Comparison of ENCODE assay signal across 28 mouse cellular contexts in the genomic region with DNA sequence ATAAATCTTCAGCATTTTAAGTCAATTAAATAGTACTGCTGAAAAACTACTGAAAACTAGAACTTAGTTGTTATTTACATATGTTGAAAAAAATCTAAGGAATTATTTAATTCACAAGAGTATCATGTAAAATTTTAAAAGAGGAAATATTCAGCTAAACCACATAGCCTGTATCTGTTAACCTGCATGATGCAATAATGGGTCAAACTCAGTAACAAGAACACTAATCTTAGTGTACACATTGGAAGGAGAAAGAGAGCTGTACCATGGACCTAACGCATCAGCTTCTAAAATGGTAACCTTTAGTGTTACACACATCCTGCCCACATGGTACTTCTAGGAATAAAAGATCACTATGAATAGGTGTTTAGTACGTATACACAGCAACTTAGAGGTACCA. TPM values are rescaled to one million over a fixed set of nuclear protein-coding genes. Genes with fewer than 3 reads are reported as not detected.
DNase-seq lines count a peak whose midpoint lies in the region; ATAC-seq and TF ChIP-seq lines count a peak whose summit lies in the region.
"Had no signal": no experiment of that assay in that cellular context is flagged by ENCODE, and none has a peak within 500 bp of the region (broad histone marks: within the 10 kb centered on the region; RNA-seq: fewer than 3 reads in every experiment).

No protein-coding gene starts in this region.

- no peaks in the 10 kb centered on the region for H3K9me3 ChIP-seq in MEL (replicated peaks; ENCODE audit: insufficient read depth, low read length)
- H3K9me3 ChIP-seq in intestine, embryonic 15.5 days, result no peaks in the 10 kb centered on the region
- H3K9me3 ChIP-seq: embryonic facial prominence, embryonic 13.5 days; embryonic facial prominence, embryonic 15.5 days; forebrain, embryonic 13.5 days; forebrain, embryonic 15.5 days; G1E had no signal

- DNase-seq in 416B (ENCODE audit: low read depth) (peak; percentile 53), MEL (ENCODE audit: low read depth, low spot score) (peak; percentile 76), MN1 (ENCODE audit: low spot score) (peak; percentile 12)
- no peak for DNase-seq in lung, adult 2 months
- DNase-seq in adrenal gland, postnatal 36 days, result no peak
- DNase-seq: adrenal gland, adult 8-10 months; adrenal gland, postnatal 14 days; B cell, adult 2 months; cerebellum, adult 11 months; cerebellum, adult 18-20 months; cerebellum, adult 8-10 months; cerebellum, adult 9-11 months; cerebellum, postnatal 14 days; cerebellum, postnatal 36 days; embryo, embryonic 11 days; forebrain, postnatal 0 days had no signal

- H3K27me3 ChIP-seq in MEL (ENCODE audit: control insufficient read depth in 1 of 2, insufficient read depth in 2 of 2, low read length in 2 of 2) (no peaks in the 10 kb centered on the region), myocyte (ENCODE audit: control insufficient read depth, insufficient read depth, insufficient read length) (no peaks in the 10 kb centered on the region)
- no peaks in the 10 kb centered on the region for H3K27me3 ChIP-seq in intestine, embryonic 15.5 days (replicated peaks)
- H3K27me3 ChIP-seq: CH12.LX; embryonic facial prominence, embryonic 13.5 days; embryonic facial prominence, embryonic 15.5 days; forebrain, embryonic 13.5 days; forebrain, embryonic 15.5 days had no signal

- TF ChIP-seq RAD21 in MEL (IDR thresholded peaks at IDR 0.05; ENCODE audit: low read depth, low read length), result no peak

- H3K9ac ChIP-seq in MEL (ENCODE audit: control insufficient read depth, low read depth, low read length, poor library complexity, severe bottlenecking), result peak overlapping the region; percentile 33; the same call in 1 of the 2 replicates
- H3K9ac ChIP-seq in intestine, embryonic 15.5 days, result no peak overlapping the region
- H3K9ac ChIP-seq: embryonic facial prominence, embryonic 13.5 days; embryonic facial prominence, embryonic 15.5 days; forebrain, embryonic 13.5 days; forebrain, embryonic 15.5 days; forebrain, postnatal 0 days had no signal

- 94% methylated on average over 2 of the region's 2 CpGs for WGBS in intestine, embryonic 15.5 days
- 92% methylated on average over 2 of the region's 2 CpGs for WGBS in lung, adult 2 months

- no peak for TF ChIP-seq POLR2A in MEL (IDR thresholded peaks at IDR 0.05; ENCODE audit: control insufficient read depth in 1 of 2, insufficient read depth in 1 of 2, low read depth in 1 of 2, low read length in 2 of 2, poor library complexity in 1 of 2)
- no peak for TF ChIP-seq POLR2A in myocyte (IDR thresholded peaks at IDR 0.05; ENCODE audit: insufficient read length, low read depth)
- no peak for TF ChIP-seq POLR2A in lung, adult 2 months (IDR thresholded peaks at IDR 0.05; ENCODE audit: borderline replicate concordance, extremely low read depth, low read depth, low read length)

- no peaks in the 10 kb centered on the region for H3K79me2 ChIP-seq in MEL (ENCODE audit: control insufficient read depth, insufficient read depth, low read length, poor library complexity)
- H3K79me2 ChIP-seq in myocyte (ENCODE audit: control insufficient read depth, insufficient read depth), result no peaks in the 10 kb centered on the region

- H3K4me3 ChIP-seq in MEL (ENCODE audit: control insufficient read depth in 1 of 2, insufficient read depth in 1 of 2, low read depth in 2 of 2, low read length in 2 of 2) (no peak overlapping the region; a peak in 1 of 4 replicates), myocyte (no peak overlapping the region)
- no peak overlapping the region for H3K4me3 ChIP-seq in intestine, embryonic 15.5 days (replicated peaks)
- H3K4me3 ChIP-seq in lung, adult 2 months (replicated peaks; ENCODE audit: extremely low read depth, low read depth, low read length), result no peak overlapping the region
- H3K4me3 ChIP-seq: embryonic facial prominence, embryonic 13.5 days; embryonic facial prominence, embryonic 15.5 days; forebrain, embryonic 13.5 days; forebrain, embryonic 15.5 days had no signal

- TF ChIP-seq EP300 in MEL (IDR thresholded peaks at IDR 0.05; ENCODE audit: low read depth in 1 of 2, low read length in 2 of 2), result peak; percentile 60 to 88; a peak in 3 of 4 replicates

- H3K27ac ChIP-seq in MEL (ENCODE audit: control insufficient read depth, low read depth, low read length), result peak overlapping the region; percentile 84
- no peak overlapping the region for H3K27ac ChIP-seq in intestine, embryonic 15.5 days
- H3K27ac ChIP-seq: embryonic facial prominence, embryonic 13.5 days; embryonic facial prominence, embryonic 15.5 days; forebrain, embryonic 13.5 days; forebrain, embryonic 15.5 days had no signal

- TF ChIP-seq CTCF in MEL (IDR thresholded peaks at IDR 0.05 in 2 of 3, conservative IDR thresholded peaks at IDR 0.05 in 1 of 3; ENCODE audit: control insufficient read depth in 1 of 3, insufficient read depth in 1 of 3, low read depth in 2 of 3, low read length in 3 of 3, poor library complexity in 1 of 3, severe bottlenecking in 1 of 3), result no peak
- no peak for TF ChIP-seq CTCF in lung, adult 2 months (IDR thresholded peaks at IDR 0.05; ENCODE audit: insufficient read depth, low read length)

- peaks cover 4 to 25% of the 10 kb centered on the region in 2 experiments for H3K4me1 ChIP-seq in MEL (ENCODE audit: control insufficient read depth in 1 of 2, insufficient read depth in 2 of 2, low read length in 2 of 2)
- H3K4me1 ChIP-seq in intestine, embryonic 15.5 days (replicated peaks), result no peaks in the 10 kb centered on the region
- no peaks in the 10 kb centered on the region for H3K4me1 ChIP-seq in lung, adult 2 months (ENCODE audit: control insufficient read depth, insufficient read depth, low read length)
- H3K4me1 ChIP-seq: embryonic facial prominence, embryonic 13.5 days; embryonic facial prominence, embryonic 15.5 days; forebrain, embryonic 13.5 days; forebrain, embryonic 15.5 days had no signal

- no peak for ATAC-seq in intestine, embryonic 15.5 days
- ATAC-seq in megakaryocyte-erythroid progenitor cell, adult 5-6 weeks (replicated peaks; ENCODE audit: low FRiP score, low TSS enrichment, poor library complexity, severe bottlenecking), result no peak
- ATAC-seq: activated CD4-positive, CD25-positive, alpha-beta regulatory T cell, adult 4 months; CD4-positive, CD25-positive, alpha-beta regulatory T cell, adult 4 months; forebrain, embryonic 13.5 days; forebrain, embryonic 15.5 days; forebrain, postnatal 0 days had no signal

- no peak overlapping the region for H3ac ChIP-seq in myocyte (ENCODE audit: control insufficient read depth, insufficient read length)

- no peak overlapping the region for H3K4me2 ChIP-seq in myocyte (ENCODE audit: low read depth)
- H3K4me2 ChIP-seq in intestine, embryonic 15.5 days (replicated peaks), result no peak overlapping the region
- H3K4me2 ChIP-seq: embryonic facial prominence, embryonic 13.5 days; embryonic facial prominence, embryonic 15.5 days; forebrain, embryonic 13.5 days; forebrain, embryonic 15.5 days had no signal

- H3K36me3 ChIP-seq in MEL (ENCODE audit: control insufficient read depth in 1 of 2, insufficient read depth in 2 of 2, low read length in 2 of 2), result peaks cover 16 to 29% of the 10 kb centered on the region in 2 experiments
- H3K36me3 ChIP-seq in myocyte (ENCODE audit: control insufficient read depth, insufficient read depth), result peaks cover 19% of the 10 kb centered on the region
- peaks cover 13% of the 10 kb centered on the region for H3K36me3 ChIP-seq in intestine, embryonic 15.5 days

TF ChIP-seq in MEL, 35 proteins besides CTCF, POLR2A, EP300 and RAD21 (continues in another document):
- peak; percentile 21; the same call in 1 of the 2 replicates for TF ChIP-seq MXI1 (IDR thresholded peaks at IDR 0.05; ENCODE audit: low read depth, low read length)
- no peak for TF ChIP-seq UBTF (IDR thresholded peaks at IDR 0.05; ENCODE audit: borderline replicate concordance, insufficient read depth, low read depth, low read length)
- TF ChIP-seq RCOR1 (IDR thresholded peaks at IDR 0.05; ENCODE audit: low read depth, low read length), result peak; percentile 43; the same call in 1 of the 2 replicates
- peak; percentile 32; the same call in 1 of the 2 replicates for TF ChIP-seq GATA1 (IDR thresholded peaks at IDR 0.05; ENCODE audit: low read depth, low read length)
- peak; percentile 51; the same call in 1 of the 2 replicates for TF ChIP-seq TCF12 (IDR thresholded peaks at IDR 0.05; ENCODE audit: low read depth, low read length)
- peak; percentile 57 for TF ChIP-seq ETS1 (IDR thresholded peaks at IDR 0.05; ENCODE audit: low read depth, low read length)
- TF ChIP-seq SIN3A (IDR thresholded peaks at IDR 0.05; ENCODE audit: low read length), result peak; percentile 44; the same call in 1 of the 2 replicates
- no peak; the same call in 1 of the 2 replicates for TF ChIP-seq MAX (IDR thresholded peaks at IDR 0.05; ENCODE audit: low read length)

TF ChIP-seq in myocyte, 11 proteins besides CTCF, POLR2A, EP300 and RAD21:
- TF ChIP-seq MYOD1 (IDR thresholded peaks at IDR 0.05; ENCODE audit: control insufficient read depth in 1 of 3, insufficient read length in 2 of 3, low read depth in 2 of 3), result no peak
- no peak for TF ChIP-seq TCF12 (IDR thresholded peaks at IDR 0.05; ENCODE audit: insufficient read depth, poor library complexity, severe bottlenecking)
- TF ChIP-seq CEBPB (IDR thresholded peaks at IDR 0.05; ENCODE audit: insufficient read depth, poor library complexity, severe bottlenecking), result peak; percentile 84
- TF ChIP-seq REST (IDR thresholded peaks at IDR 0.05; ENCODE audit: insufficient read depth, insufficient read length), result no peak
- no peak for TF ChIP-seq E2F4 (IDR thresholded peaks at IDR 0.05; ENCODE audit: insufficient read depth)

RNA-seq across cellular contexts. Expression of gene 4930550C14Rik, which starts 49.9 kb away (rescaled TPM):
- total RNA-seq in MEL (2012; rRNA removed), result 0.08 TPM in 1 of 2 replicates, not detected in the other
- polyA plus RNA-seq in MEL (2012; ENCODE audit: insufficient read depth in 1 of 2, insufficient read length in 2 of 2, low read depth in 1 of 2, low replicate concordance in 2 of 2, missing spikeins in 1 of 2) (under 1 TPM in 1 of 2 experiments, not detected in 1; 0.08 TPM), myocyte (2012; fragmentation: generic; extraction: Trizol) (0.59 TPM)
- polyA plus RNA-seq in intestine, embryonic 15.5 days (2015; fragmentation: Nextera tagmentation; extraction: Ambion mirVana), result 0.71 and 0.87 TPM in 2 replicates
- 0.55 and 1.3 TPM in 2 replicates for polyA plus RNA-seq in lung, adult 2 months (2012; rRNA removed)
- total RNA-seq in adrenal gland, postnatal 36 days (2021), result 1 to 10 TPM in 1 of 2 experiments, under 1 TPM in 1; 0.70 to 1.9 TPM
- not detected in 2 replicates for total RNA-seq in megakaryocyte-erythroid progenitor cell, adult 5-6 weeks (2014; fragmentation: Nextera tagmentation)
- total RNA-seq in megakaryocyte-erythroid progenitor cell, adult 5-6 weeks (2017), result 0.38 and 0.84 TPM in 2 replicates
- total RNA-seq: common myeloid progenitor, adult 5-6 weeks; G1E had no signal
- polyA plus RNA-seq: forebrain, embryonic 15.5 days; G1E had no signal

Comparison
In these comparisons a context has a peak if more than half of its experiments do, and no peak if none do; other contexts are left out.
1. DNase-seq: peak in 416B (single experiment), MEL (single experiment) and MN1 (single experiment); none in lung, adult 2 months (single experiment) and adrenal gland, postnatal 36 days (0 of 2).